Mouse (Mus musculus): ENCODE data around the gene Dcun1d4.
A peak's percentile ranks its signal among the peaks of the same experiment; 100 is the strongest.
"Not testable (repeated sequence)": the region's sequence is repeated elsewhere in the genome, so short reads cannot be mapped to it uniquely, and the experiment has no call there.

The Dcun1d4 gene

GRCm38 (mm10) chr5:73480700-73481099, at the start of gene Dcun1d4:
Dcun1d4 (plus strand) TSS chr5:73481000.
- no peak for DNase-seq (ENCODE audit: extremely low spot score)

DNA sequence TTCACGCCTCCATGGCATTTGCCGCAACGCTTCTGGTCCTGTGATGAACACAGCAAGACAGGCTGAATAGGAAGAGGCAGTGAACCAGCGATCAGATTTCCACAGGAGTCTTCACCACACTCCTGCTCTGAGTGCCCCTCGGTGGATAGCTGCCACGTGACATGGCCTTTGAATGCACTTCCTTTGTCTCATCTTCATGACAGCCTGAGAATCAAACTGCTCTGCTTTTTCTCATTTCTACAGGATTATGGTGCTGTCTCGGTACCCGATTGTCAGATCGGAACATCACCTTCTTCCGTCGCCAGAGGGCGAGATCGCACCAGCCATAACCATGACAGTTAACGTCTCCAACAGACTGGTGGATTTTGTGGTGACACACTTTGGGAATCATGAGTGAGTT, 49.2 kb upstream of the Dcun1d4 start:
- DNase-seq (ENCODE audit: extremely low spot score), result peak; percentile 67

DNA sequence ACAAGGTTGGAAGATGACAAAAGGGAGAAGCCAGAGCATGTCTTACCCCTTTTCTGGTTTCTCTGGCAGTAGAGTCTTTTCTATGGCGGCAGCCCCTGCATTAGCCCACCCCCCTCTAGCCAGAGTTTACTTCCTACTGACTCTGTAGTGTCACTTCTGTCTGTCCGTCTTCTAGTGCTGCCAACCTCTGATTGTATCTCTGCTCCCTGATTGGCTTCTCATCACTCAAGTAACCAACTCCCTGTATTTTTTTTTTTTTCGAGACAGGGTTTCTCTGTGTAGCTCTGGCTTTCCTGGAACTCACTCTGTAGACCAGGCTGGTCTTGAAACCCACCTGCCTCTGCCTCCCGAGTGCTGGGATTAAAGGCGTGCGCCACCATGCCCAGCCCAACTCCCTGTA, 48.0 kb upstream of the Dcun1d4 start:
- no peak for DNase-seq (ENCODE audit: extremely low spot score)

- no peak for DNase-seq (ENCODE audit: extremely low spot score)
Observed at GRCm38 (mm10) chr5:73434764-73435163, 46.0 kb upstream of the Dcun1d4 start.

DNA sequence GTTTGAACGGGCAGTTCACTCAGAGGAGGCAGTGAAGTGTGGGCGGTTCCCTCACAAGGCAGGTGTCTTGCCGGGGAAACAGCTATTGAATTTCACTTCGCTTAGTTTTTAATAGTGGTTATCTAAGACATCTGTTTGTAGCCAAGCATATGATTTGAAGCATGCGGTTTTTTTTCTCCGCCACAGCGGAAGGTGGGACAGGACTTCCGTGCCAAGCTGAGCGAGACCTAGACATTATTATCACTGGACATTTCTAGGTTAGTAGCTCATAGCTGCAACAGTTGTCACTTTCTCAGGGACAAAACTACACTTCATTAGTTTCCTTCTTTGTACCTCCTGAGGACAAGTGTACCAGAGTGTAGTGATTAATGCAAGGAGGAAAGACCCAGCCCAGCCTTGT, 38.6 kb upstream of the Dcun1d4 start:
- no peak for DNase-seq (ENCODE audit: extremely low spot score)

GRCm38 (mm10) chr5:73450276-73450675, 30.5 kb upstream of the Dcun1d4 start:
- no peak for DNase-seq (ENCODE audit: extremely low spot score)

DNA sequence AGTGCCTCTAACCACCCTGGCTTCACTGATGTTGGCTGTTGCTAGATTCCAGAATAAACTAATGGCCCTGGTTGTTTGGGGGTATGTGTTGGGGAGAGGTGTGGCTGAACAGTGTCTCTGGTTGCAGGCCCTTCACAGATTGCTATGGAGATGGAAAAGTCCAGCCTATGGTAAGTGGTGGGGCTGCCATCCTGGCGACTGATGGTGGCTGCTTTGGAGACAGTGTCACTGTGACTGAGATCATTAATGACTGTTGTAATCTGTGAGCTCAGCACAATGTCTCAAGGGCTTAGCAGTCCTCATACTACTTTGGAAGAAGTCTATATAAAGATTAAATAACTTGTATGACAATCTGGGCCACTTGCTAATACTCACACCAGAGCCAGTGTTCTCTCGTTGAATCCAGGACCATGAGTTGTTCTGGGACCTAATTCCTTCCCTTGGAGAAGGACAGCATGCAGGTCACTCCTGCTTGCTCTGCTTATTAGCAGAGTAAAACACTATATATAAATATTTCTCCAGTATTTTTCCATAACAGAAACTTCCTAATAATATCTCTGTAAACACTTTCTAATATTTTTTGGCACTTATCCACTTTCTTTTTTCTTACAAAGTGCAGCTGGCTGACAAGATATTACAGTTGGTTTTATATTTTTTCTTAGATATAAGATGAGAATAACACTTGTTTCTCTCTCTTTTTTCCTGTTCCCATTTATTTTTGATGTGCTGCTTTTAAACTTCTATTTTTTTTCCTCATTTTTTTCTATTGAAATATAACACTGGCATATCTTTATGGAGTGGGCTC, 26.1 kb upstream of the Dcun1d4 start:
- DNase-seq (ENCODE audit: extremely low spot score), result no peak

DNA sequence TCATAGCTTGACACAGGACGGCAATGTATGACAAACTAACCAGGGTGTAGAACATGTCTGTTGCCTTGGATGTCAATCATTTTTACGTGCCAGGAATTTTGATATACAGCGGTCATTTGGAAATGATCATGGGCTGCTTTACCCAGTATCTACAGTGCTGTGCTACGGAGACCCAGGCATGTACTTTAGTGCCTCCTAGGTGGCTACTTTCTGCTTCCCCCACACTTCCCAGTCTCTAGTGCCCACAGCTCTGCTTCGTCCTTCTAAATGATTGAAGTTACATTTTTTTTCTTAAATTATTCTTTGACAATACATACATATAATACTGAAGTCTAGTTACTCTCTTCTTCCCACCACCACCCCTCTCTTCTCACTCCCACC, 25.5 kb upstream of the Dcun1d4 start:
- DNase-seq (ENCODE audit: extremely low spot score), result no peak

DNA sequence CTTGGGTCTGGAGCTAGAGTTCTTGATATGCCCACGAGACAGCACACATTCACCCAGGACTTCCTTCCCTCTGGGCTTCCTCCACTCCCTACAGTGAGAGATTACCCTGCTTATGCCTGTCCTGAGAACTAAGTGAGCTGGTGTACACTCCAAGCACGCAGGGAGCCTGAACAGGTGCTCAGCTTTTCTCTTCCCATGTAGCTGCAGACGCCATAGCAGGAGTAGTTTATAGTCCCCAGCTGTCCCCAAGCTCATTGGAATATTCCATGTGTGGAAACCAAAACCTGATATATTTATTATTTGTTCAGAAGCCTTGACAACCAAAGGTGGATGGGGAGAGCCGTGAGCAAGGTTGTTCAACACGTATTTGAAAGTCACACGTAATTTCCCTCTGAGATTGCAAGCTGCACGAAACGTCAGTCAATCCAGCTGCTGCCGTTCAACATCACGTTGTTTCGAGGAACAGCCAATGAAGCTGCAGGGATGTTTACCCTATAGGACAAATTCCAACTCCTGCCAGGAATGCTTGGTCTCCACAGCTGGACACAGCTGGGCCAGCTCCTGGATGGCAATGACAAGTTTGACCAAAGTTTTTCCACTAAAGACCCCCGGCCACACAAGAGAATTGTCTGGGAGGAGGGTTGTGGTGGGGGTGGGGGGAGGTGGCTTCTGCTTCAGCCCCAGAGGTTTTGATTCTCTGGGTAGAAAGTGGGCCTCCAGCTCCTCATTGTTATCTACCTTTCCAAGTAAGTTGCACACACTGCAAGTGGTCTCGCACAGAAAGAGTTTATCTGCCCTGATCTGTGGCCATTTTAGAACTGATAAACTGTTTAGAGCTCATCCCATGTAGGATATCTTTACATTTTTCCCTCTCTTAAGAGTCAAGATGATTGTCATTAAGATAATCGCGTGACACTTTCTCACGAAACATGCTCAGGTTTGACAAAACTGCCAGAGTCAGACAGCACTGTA, 12.1 kb upstream of the Dcun1d4 start:
- DNase-seq (ENCODE audit: extremely low spot score), result no peak

DNA sequence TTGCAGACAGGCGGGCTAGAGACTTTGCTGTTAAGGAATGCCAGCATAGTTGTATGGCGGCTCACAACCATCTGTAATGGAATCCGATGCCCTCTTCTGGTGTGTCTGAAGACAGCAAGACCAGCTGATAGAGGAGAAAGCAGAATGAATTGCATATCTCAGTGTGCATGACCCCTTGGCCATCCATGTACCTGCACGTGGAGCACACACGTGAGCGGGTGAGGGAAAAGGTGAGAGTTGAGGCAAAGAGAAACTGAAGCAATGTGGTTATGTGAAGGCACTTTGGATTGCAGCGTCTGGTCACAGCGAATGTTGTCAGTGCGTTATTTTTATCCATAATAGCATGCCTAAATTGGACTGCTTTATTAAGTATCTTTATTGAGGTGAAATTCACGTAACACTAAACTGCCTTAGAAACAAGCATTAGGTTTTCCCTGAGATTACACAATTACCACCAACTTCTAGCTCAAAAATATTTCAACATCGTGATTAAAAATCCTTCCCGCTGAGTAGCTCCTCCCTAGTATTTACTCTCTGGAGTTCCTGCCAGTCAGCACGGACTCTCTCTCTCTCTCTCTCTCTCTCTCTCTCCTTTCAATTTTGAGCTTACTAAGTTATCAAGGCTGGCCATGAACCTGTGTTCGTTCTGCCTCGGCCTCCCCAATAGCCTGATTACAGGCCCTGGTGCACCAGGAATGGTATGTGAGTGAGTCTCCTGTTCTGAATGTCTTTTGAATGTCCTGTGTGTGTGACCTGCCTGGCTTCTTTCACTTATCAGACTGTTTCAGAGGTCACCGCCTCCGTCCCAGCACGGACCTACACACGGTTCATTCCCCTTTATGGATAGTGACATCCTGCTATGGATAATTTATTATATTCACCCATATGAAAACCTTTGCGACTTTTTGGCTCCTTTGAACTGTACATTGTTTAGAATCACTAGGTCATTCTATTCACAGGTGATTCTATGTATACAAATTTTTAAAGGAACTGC, 6.1 kb upstream of the Dcun1d4 start:
- no peak for DNase-seq (ENCODE audit: extremely low spot score)

GRCm38 (mm10) chr5:73481401-73481800, 601 bp downstream of the Dcun1d4 start:
- DNase-seq (ENCODE audit: extremely low spot score), result no peak

- not testable (repeated sequence) for DNase-seq (ENCODE audit: extremely low spot score)
Observed at GRCm38 (mm10) chr5:73482381-73482780, 1.6 kb downstream of the Dcun1d4 start.

DNA sequence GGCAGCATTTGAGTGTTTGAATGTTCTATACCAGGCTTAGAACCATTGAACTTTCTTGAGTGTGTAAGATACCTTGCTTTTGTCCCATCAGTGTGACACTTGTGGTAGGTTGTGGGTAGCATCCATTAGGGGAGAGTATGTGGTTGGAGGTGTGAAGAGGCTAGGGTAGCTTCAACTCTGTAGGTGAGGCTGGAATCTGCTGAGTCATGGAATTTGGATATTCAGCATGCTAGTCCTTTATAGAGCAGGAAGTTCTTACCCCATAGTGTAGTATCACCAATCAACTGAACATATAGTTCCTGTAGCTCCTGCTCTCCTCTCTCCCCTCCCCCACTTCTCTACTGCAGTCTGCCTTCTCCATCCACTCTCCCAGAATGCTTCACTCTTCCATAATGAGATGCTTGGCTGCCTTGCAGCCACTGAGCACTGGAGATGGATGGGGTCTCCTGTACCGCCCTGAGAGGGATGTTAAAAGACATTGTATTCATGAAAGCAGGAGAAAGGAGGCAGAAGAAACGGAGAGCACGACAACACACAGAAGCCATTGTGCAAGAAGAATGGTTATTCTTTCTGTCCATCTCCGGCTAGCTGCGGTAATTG, 3.3 kb downstream of the Dcun1d4 start:
- no peak for DNase-seq (ENCODE audit: extremely low spot score)

DNA sequence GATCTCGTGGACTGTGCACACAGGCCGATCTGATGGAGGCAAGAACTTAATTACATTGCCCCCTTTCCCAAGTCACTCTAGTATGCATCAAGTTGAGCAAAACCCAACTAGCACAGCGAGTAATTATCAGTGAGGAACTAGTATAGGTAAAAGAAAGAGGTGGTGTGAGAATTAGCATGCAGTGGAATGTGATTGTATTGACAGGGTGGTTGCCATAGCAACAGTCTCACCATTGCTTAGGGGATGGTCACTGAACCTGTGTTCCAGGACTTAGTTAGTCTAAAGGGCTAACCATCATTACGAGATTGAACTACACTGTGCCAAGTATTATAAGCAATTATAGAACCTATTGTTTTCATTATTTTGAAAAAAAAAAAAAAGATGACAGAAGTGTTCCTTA, 5.7 kb downstream of the Dcun1d4 start:
- no peak for DNase-seq (ENCODE audit: extremely low spot score)

DNA sequence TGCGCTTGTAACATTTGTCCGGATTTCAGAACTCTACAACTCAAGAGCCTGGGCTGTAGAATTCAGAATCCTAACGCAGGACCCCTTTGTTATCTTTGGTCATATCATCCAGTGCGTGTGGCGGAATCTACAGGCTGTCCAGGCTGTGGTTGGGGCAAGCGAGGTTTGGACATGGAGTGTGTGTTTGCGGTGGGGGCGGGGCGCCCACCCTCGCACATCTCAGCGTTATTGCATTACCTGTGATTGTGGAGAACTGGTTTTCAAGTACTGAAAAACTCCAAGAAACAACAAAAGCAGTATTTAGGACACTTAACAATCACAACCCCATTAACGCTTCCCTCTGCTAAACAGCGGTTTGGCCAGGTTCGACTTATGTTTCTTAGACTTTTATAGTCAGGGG, 9.1 kb downstream of the Dcun1d4 start:
- peak; percentile 63 for DNase-seq (ENCODE audit: extremely low spot score)

- peak; percentile 99 for DNase-seq (ENCODE audit: extremely low spot score)
Observed at GRCm38 (mm10) chr5:73490596-73491073, 9.8 kb downstream of the Dcun1d4 start.

GRCm38 (mm10) chr5:73491074-73491836, 10.5 kb downstream of the Dcun1d4 start:
- DNase-seq (ENCODE audit: extremely low spot score), result peak; percentile 80

- DNase-seq (ENCODE audit: extremely low spot score), result peak; percentile 90
Observed at GRCm38 (mm10) chr5:73491837-73492720, 11.3 kb downstream of the Dcun1d4 start.

DNA sequence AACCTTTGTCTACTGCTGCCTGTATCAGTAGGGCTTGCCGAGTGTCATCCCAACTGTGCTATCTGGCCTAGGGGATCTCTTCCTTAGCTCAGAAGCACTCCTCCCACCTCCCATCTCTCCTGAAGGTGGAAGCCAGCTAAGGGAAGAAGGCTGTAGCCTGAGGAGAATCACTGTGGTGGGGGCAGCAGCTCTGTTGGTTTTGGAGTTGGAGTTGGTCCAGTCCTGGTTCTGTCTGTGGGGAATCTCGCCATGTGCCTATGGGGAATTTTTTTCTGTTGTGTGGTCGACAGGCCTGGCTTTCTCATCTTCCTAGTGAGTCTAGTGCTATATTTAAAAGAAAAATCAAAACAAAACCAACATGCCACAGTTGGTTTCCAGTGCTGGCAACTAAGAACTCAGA, 16.6 kb downstream of the Dcun1d4 start:
- no peak for DNase-seq (ENCODE audit: extremely low spot score)
